Mouse (Mus musculus) C2C12 (cell line): ENCODE results near the gene Tmem51. TPM values are rescaled to one million over a fixed set of nuclear protein-coding genes. Genes with fewer than 3 reads are reported as not detected.

Source experiments
- H3K27me3 ChIP-seq: one replicate; pipeline ENCODE4 v1.6.1; 2011; ENCODE audit not compliant: control insufficient read depth, insufficient read depth, insufficient read length
- H3K36me3 ChIP-seq: one replicate; pipeline ENCODE4 v1.6.1; 2011; ENCODE audit not compliant: control insufficient read depth, insufficient read depth
- H3K4me3 ChIP-seq: one replicate; pipeline ENCODE4 v1.5.1; 2011; ENCODE audit warnings: mild to moderate bottlenecking, control low read depth; ENCODE audit not compliant: poor library complexity, insufficient read depth, severe bottlenecking
- H3K79me2 ChIP-seq: one replicate; pipeline ENCODE4 v1.6.1; 2011; ENCODE audit not compliant: control insufficient read depth, insufficient read depth
- H3K79me3 ChIP-seq: one replicate; pipeline ENCODE4 v1.6.1; 2011; ENCODE audit warnings: low read depth, control low read depth
- H3ac ChIP-seq: one replicate; pipeline ENCODE3; 2011; ENCODE audit warnings: low read depth; ENCODE audit not compliant: control insufficient read depth, insufficient read length
- CEBPB ChIP-seq: IDR thresholded peaks from one replicate; pipeline ENCODE4 v1.6.1; 2011; ENCODE audit warnings: low read depth, mild to moderate bottlenecking, control low read depth, moderate library complexity
- CTCF ChIP-seq: IDR thresholded peaks from one replicate; pipeline ENCODE4 v1.5.1; 2011; ENCODE audit not compliant: control insufficient read depth, insufficient read depth, insufficient read length
- FOSL1 ChIP-seq: IDR thresholded peaks from one replicate; pipeline ENCODE4 v1.8.0; 2011; ENCODE audit warnings: mild to moderate bottlenecking, low read length; ENCODE audit not compliant: poor library complexity, insufficient read depth, severe bottlenecking
- MAX ChIP-seq: IDR thresholded peaks from one replicate; pipeline ENCODE4 v1.6.1; 2011; ENCODE audit warnings: mild to moderate bottlenecking, control low read depth
- MYOD1 ChIP-seq: IDR thresholded peaks from one replicate; pipeline ENCODE4 v1.6.1; 2011; ENCODE audit warnings: low read depth; ENCODE audit not compliant: control insufficient read depth, insufficient read length
- MYOG ChIP-seq: IDR thresholded peaks from one replicate; pipeline ENCODE4 v1.6.1; 2011; ENCODE audit not compliant: control insufficient read depth, insufficient read length; ENCODE audit errors: extremely low read depth
- USF1 ChIP-seq: IDR thresholded peaks from one replicate; pipeline ENCODE4 v1.6.1; 2011; ENCODE audit warnings: low read depth, mild to moderate bottlenecking, control low read depth, moderate library complexity
- polyA plus RNA-seq: library from polyadenylated mRNA; unstranded; fragments of >200 nt; fragmentation: generic; extraction: Trizol; gene quantifications from one replicate; pipeline ENCODE4 v1.2.1, GENCODE M21; 2012; ENCODE audit warnings: missing spikeins

Tmem51 gene
- polyA plus RNA-seq, 1 experiment = not detected

DNA sequence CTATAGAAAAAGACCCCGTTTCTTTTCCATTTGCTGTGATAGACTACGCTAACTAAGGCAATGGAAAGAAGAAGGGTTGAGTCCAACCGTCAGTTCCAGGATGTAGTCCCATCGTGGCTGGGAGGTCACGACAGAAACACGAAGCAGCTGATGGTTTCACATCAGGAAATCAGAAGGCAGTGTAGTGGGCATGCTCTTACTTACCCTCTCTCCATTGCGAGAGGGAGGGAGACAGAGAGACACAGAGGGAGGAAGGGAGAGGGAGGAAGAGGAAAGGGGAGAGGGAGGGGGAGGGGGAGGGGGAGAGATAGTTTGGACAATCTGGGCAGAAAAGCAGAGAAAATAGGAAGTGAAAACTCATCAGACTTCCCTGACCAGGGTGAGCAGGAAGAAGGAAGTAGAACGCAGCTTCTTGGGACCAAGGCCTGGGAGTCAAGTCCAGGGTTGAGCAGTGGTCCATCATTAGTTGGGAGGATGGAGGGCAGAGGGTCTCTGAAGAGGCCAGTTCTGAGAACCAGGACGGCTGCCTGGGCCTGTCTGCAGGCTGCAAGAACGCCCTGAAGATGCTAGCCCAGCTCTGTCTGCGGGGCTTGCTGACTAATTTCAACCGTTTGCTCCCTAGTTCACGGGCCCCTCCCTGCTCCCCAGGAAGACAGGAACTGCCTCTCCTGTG, 9.9 kb downstream of the Tmem51 start:
- H3K27me3 ChIP-seq = no peaks in the 10 kb centered on the region
- no peaks in the 10 kb centered on the region for H3K79me2 ChIP-seq
- no peak overlapping the region for H3ac ChIP-seq
- TF ChIP-seq MYOD1 = no peak
- no peak for TF ChIP-seq MYOG
- no peak for TF ChIP-seq MAX
- no peak overlapping the region for H3K4me3 ChIP-seq
- H3K79me3 ChIP-seq = no peaks in the 10 kb centered on the region
- no peaks in the 10 kb centered on the region for H3K36me3 ChIP-seq

DNA sequence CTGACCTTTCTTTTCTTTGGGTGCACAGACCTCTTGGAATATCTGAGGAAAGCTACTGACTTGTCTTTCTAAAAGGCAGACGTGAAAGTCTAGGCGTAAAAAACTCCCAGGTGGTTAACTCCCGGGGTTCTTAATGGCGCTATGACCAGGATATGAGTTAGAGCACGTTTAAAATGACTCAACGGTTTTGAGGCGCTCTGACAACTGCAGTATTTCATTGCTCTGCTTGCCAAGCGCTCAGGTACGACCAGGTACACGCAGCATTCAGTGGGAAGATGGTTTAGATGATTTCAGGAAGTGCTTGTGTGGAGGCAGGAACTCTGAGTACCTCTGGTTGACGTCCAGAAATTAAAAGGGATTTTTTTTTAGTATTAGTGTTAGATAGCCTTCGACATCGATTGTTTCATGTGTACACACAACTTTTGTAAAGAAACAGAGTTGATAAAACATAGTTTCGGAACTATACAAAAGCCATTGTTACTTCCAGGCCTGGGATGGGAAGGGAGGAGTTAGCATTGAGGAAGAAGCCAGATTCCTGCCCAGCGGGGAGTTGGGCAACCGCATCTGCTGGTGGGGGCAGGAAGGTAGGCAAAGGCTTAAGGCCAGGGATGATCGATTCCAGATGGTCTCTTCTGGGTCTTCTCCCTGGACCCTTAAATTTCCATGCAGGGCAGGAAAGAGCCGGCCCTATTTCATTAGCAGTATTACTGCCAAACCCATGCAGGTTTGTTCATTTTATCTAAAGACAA, 12.7 kb downstream of the Tmem51 start:
- Histone ChIP-seq H3K4me3 (no peak overlapping the region), H3ac (no peak overlapping the region), H3K36me3 (no peaks in the 10 kb centered on the region), H3K27me3 (no peaks in the 10 kb centered on the region), H3K79me3 (no peaks in the 10 kb centered on the region), H3K79me2 (no peaks in the 10 kb centered on the region)
- TF ChIP-seq MYOG = no peak
- TF ChIP-seq USF1 = no peak
- no peak for TF ChIP-seq MYOD1
- no peak for TF ChIP-seq MAX
- TF ChIP-seq FOSL1 = no peak
- no peak for TF ChIP-seq CTCF
- no peak for TF ChIP-seq CEBPB

DNA sequence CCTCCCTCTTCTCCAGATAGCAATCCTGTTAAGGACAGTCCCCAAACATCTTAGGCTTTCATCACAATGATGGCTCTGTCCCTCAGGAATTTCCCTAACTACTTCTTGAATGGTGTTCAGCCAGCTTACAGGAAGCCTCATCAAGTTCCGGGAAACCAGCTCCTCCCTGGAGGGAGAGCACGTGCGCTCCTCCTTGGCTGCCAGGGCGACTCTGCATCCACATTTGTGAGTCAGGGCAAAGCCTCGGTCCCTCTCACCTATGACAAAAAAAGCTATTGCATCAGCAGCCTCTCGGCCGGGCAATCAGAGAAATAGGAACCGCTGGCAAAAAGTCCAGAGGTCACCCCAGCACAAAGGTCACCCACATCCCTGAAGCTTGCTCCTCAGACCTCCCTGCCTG, 13.3 kb downstream of the Tmem51 start:
- Histone ChIP-seq H3K79me2 (no peaks in the 10 kb centered on the region), H3ac (no peak overlapping the region), H3K79me3 (no peaks in the 10 kb centered on the region), H3K36me3 (no peaks in the 10 kb centered on the region), H3K4me3 (no peak overlapping the region), H3K27me3 (no peaks in the 10 kb centered on the region)
- TF ChIP-seq CEBPB (no peak), CTCF (no peak), MAX (no peak), FOSL1 (no peak), MYOD1 (no peak), USF1 (no peak), MYOG (no peak)

DNA sequence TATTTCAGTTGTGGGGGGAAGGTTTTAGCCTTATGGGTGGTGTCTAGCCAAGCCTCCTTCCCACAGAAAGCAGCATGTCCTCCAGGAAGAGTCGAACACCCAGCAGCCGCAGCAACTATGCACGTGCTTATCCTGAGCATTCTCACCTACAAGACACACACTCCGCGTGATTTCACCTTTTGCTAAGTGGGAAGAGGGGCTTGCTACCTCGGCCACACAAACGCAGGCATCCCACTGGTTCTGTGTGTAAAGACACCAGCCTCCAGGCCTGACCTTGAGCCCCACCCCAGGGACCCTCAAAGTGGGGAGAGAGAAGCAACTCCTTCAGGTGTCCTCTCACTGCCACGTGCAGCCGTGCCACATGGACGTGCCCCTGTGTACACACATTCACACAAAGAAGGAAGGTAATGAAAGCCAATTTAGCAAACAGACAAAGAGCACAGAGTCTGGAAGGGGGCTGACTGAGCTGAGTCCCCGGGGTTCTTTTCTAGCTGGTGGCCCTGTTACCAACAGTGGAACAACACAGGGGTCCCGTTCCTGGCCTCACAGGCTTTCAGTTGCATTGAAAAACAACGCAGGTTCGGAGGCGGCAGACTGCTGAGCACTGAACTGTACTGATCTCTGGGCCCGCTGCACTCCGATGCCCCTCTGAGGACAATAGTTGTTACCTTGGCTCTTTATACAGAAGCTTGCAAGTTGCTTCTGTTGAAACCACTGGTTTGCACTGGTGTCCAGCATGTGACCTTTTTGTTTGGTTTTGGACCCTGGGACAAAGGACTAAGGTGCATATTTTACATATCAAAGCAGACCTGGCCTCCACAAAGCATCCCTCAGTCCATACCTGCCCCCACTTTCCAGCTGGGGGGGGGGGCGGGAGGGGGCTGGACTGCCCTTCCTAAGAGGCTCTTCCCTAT, 14.9 kb downstream of the Tmem51 start:
- H3K4me3 ChIP-seq = no peak overlapping the region
- no peaks in the 10 kb centered on the region for H3K36me3 ChIP-seq
- no peaks in the 10 kb centered on the region for H3K27me3 ChIP-seq
- no peaks in the 10 kb centered on the region for H3K79me2 ChIP-seq
- H3ac ChIP-seq = no peak overlapping the region
- no peaks in the 10 kb centered on the region for H3K79me3 ChIP-seq
- no peak for TF ChIP-seq USF1
- TF ChIP-seq CTCF = no peak
- no peak for TF ChIP-seq MAX
- TF ChIP-seq FOSL1 = no peak
- TF ChIP-seq CEBPB = no peak
- no peak for TF ChIP-seq MYOD1
- no peak for TF ChIP-seq MYOG

DNA sequence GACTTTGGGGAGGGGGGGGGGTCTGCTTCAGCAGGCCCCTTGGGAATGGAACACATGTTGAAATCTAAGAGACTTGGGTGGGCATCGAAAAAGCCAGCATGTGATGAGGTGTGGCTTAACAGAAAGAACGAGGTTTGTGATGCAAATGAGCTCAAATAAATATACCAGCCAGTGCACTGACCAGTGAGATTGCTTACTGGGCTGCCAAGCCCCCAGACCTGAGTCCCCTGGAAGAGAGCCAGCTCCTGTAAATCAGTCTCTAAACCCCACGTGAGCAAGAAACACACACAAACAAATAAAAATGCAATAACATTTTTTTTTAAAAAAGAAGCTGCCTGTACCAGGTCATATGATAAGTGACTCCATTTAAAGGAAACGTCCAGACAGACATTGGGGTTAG, 17.5 kb downstream of the Tmem51 start:
- H3K36me3 ChIP-seq = no peaks in the 10 kb centered on the region
- no peak overlapping the region for H3ac ChIP-seq

More for the DNA sequence above, 17.5 kb downstream of the Tmem51 start:
- no peak overlapping the region for H3K4me3 ChIP-seq
- no peaks in the 10 kb centered on the region for H3K79me2 ChIP-seq
- H3K27me3 ChIP-seq = no peaks in the 10 kb centered on the region
- H3K79me3 ChIP-seq = no peaks in the 10 kb centered on the region
- TF ChIP-seq FOSL1 (no peak), MYOD1 (no peak), MAX (no peak), CEBPB (no peak), USF1 (no peak), CTCF (no peak), MYOG (no peak)
